In genomic region chr11:112355311-112355710, GRCm38 (mm10) we compare ENCODE assay signal across 18 mouse cellular contexts.
"Had no signal": no experiment of that assay in that cellular context is flagged by ENCODE, and none has a peak within 500 bp of the region (broad histone marks: within the 10 kb centered on the region; RNA-seq: fewer than 3 reads in every experiment).

No protein-coding gene starts in this region.

- H3K36me3 ChIP-seq: midbrain, embryonic 10.5 days; midbrain, embryonic 12.5 days; neural tube, embryonic 13.5 days; neural tube, embryonic 15.5 days had no signal

- H3K9me3 ChIP-seq: midbrain, embryonic 10.5 days; midbrain, embryonic 12.5 days; neural tube, embryonic 13.5 days; neural tube, embryonic 15.5 days had no signal

- H3K27ac ChIP-seq: midbrain, embryonic 10.5 days; midbrain, embryonic 12.5 days; neural tube, embryonic 13.5 days; neural tube, embryonic 15.5 days had no signal

- DNase-seq: lung, adult 18-20 months; lung, embryonic 14.5 days; lung, postnatal 10 days; lung, postnatal 4 days; midbrain, embryonic 14.5 days; retina, postnatal 1 day; right cerebral cortex, adult 18-20 months; right cerebral cortex, postnatal 25 days; right cerebral cortex, postnatal 4 days; spleen, adult 18-20 months; thymus, adult 18-20 months; thymus, postnatal 14 days; thymus, postnatal 36 days had no signal

- H3K27me3 ChIP-seq: midbrain, embryonic 12.5 days; neural tube, embryonic 13.5 days; neural tube, embryonic 15.5 days had no signal

- H3K4me2 ChIP-seq: lung, embryonic 14.5 days; midbrain, embryonic 12.5 days; neural tube, embryonic 13.5 days; neural tube, embryonic 15.5 days had no signal

- H3K4me3 ChIP-seq: midbrain, embryonic 10.5 days; midbrain, embryonic 12.5 days; myocyte; neural tube, embryonic 13.5 days; neural tube, embryonic 15.5 days had no signal

- H3K4me1 ChIP-seq: midbrain, embryonic 10.5 days; midbrain, embryonic 12.5 days; neural tube, embryonic 13.5 days; neural tube, embryonic 15.5 days had no signal

- H3K9ac ChIP-seq: lung, embryonic 14.5 days; midbrain, embryonic 12.5 days; neural tube, embryonic 13.5 days; neural tube, embryonic 15.5 days had no signal
